Mouse (Mus musculus): ENCODE data around the gene Snx29. TPM values are rescaled to one million over a fixed set of nuclear protein-coding genes. Genes with fewer than 3 reads are reported as not detected.

Snx29 gene
- total RNA-seq, 1 experiment, result 9.6 TPM

DNA sequence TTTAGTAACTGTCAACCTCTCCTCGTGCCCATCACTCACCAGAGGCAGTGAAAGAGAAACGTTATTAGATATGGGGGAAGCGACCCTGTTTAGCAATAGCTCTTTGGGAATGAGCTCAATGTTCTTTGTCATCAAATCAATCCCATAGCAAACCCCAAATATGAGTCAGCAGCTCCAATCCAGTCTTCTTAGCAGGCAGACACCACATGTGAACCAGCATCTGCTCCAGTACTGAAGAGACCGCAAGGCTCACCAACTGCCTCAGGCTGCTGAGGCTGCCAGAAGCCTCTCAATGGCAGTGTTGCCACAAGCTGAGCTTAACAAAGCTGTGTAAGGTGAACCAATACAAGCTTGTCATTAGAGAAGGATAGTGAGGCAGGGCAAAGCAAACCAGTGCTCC is 177.4 kb downstream of the Snx29 start:
- Histone ChIP-seq H3K9ac (ENCODE audit: insufficient read depth, low read depth, low read length, poor library complexity, severe bottlenecking) (no peak overlapping the region), H3K4me1 (ENCODE audit: control insufficient read depth in 2 of 2, insufficient read depth in 2 of 2, low read length in 2 of 2, poor library complexity in 1 of 2) (peaks cover 0 to 2% of the 10 kb centered on the region in 2 experiments; a peak in 1 of 4 replicates), H3K36me3 (ENCODE audit: control insufficient read depth, insufficient read depth, low read length, poor library complexity, severe bottlenecking) (no peaks in the 10 kb centered on the region), H3K27ac (ENCODE audit: insufficient read depth, low read depth, low read length, poor library complexity, severe bottlenecking) (no peak overlapping the region), H3K9me3 (ENCODE audit: control insufficient read depth, insufficient read depth, low read depth, low read length) (no peaks in the 10 kb centered on the region), H3K4me3 (ENCODE audit: insufficient read depth in 1 of 2, low read depth in 1 of 2, low read length in 2 of 2, poor library complexity in 1 of 2, severe bottlenecking in 1 of 2) (no peak overlapping the region)
- DNase-seq (ENCODE audit: low read depth, low spot score), result no peak
- in situ Hi-C loops (cut with MboI; ENCODE audit: low sequenced_read_pairs in 2 of 2, unreplicated experiment in 2 of 2), result no loop called here
- TF ChIP-seq ZC3H11A (IDR thresholded peaks at IDR 0.05; ENCODE audit: borderline replicate concordance, low read depth, low read length) (no peak), ZNF384 (IDR thresholded peaks at IDR 0.05; ENCODE audit: low read depth, low read length) (no peak), CHD2 (IDR thresholded peaks at IDR 0.05; ENCODE audit: low read depth, low read length) (no peak), HCFC1 (IDR thresholded peaks at IDR 0.05; ENCODE audit: borderline replicate concordance, insufficient read depth, low read length) (no peak), MAFK (IDR thresholded peaks at IDR 0.05; ENCODE audit: insufficient read depth, low read depth, low read length) (no peak)

- H3K9ac ChIP-seq (ENCODE audit: insufficient read depth, low read depth, low read length, poor library complexity, severe bottlenecking), result no peak overlapping the region
- H3K9me3 ChIP-seq (ENCODE audit: control insufficient read depth, insufficient read depth, low read depth, low read length), result no peaks in the 10 kb centered on the region
- TF ChIP-seq HCFC1 (IDR thresholded peaks at IDR 0.05; ENCODE audit: borderline replicate concordance, insufficient read depth, low read length), result no peak
- TF ChIP-seq ZC3H11A (IDR thresholded peaks at IDR 0.05; ENCODE audit: borderline replicate concordance, low read depth, low read length), result no peak
- TF ChIP-seq MAFK (IDR thresholded peaks at IDR 0.05; ENCODE audit: insufficient read depth, low read depth, low read length), result no peak
- TF ChIP-seq ZNF384 (IDR thresholded peaks at IDR 0.05; ENCODE audit: low read depth, low read length), result no peak
- TF ChIP-seq CHD2 (IDR thresholded peaks at IDR 0.05; ENCODE audit: low read depth, low read length), result no peak
- no peak overlapping the region for H3K27ac ChIP-seq (ENCODE audit: insufficient read depth, low read depth, low read length, poor library complexity, severe bottlenecking)
- H3K36me3 ChIP-seq (ENCODE audit: control insufficient read depth, insufficient read depth, low read length, poor library complexity, severe bottlenecking), result no peaks in the 10 kb centered on the region
- no peak for DNase-seq (ENCODE audit: low read depth, low spot score)
- no peak overlapping the region for H3K4me3 ChIP-seq (ENCODE audit: insufficient read depth in 1 of 2, low read depth in 1 of 2, low read length in 2 of 2, poor library complexity in 1 of 2, severe bottlenecking in 1 of 2)
- peaks cover 0 to 2% of the 10 kb centered on the region in 2 experiments; a peak in 1 of 4 replicates for H3K4me1 ChIP-seq (ENCODE audit: control insufficient read depth in 2 of 2, insufficient read depth in 2 of 2, low read length in 2 of 2, poor library complexity in 1 of 2)
- in situ Hi-C loops (cut with MboI; ENCODE audit: low sequenced_read_pairs in 2 of 2, unreplicated experiment in 2 of 2), result no loop called here
These were observed 178.4 kb downstream of the Snx29 start for GRCm38 (mm10) chr16:11501138-11501537.

- in situ Hi-C loops (cut with MboI; ENCODE audit: low sequenced_read_pairs in 2 of 2, unreplicated experiment in 2 of 2), result no loop called here
- Histone ChIP-seq H3K36me3 (ENCODE audit: control insufficient read depth, insufficient read depth, low read length, poor library complexity, severe bottlenecking) (no peaks in the 10 kb centered on the region), H3K9me3 (ENCODE audit: control insufficient read depth, insufficient read depth, low read depth, low read length) (no peaks in the 10 kb centered on the region), H3K4me1 (ENCODE audit: control insufficient read depth in 2 of 2, insufficient read depth in 2 of 2, low read length in 2 of 2, poor library complexity in 1 of 2) (peaks cover 0 to 2% of the 10 kb centered on the region in 2 experiments; a peak in 1 of 4 replicates), H3K4me3 (ENCODE audit: insufficient read depth in 1 of 2, low read depth in 1 of 2, low read length in 2 of 2, poor library complexity in 1 of 2, severe bottlenecking in 1 of 2) (no peak overlapping the region), H3K27ac (ENCODE audit: insufficient read depth, low read depth, low read length, poor library complexity, severe bottlenecking) (no peak overlapping the region), H3K9ac (ENCODE audit: insufficient read depth, low read depth, low read length, poor library complexity, severe bottlenecking) (no peak overlapping the region)
- TF ChIP-seq HCFC1 (IDR thresholded peaks at IDR 0.05; ENCODE audit: borderline replicate concordance, insufficient read depth, low read length) (no peak), CHD2 (IDR thresholded peaks at IDR 0.05; ENCODE audit: low read depth, low read length) (no peak), ZNF384 (IDR thresholded peaks at IDR 0.05; ENCODE audit: low read depth, low read length) (no peak), MAFK (IDR thresholded peaks at IDR 0.05; ENCODE audit: insufficient read depth, low read depth, low read length) (no peak), ZC3H11A (IDR thresholded peaks at IDR 0.05; ENCODE audit: borderline replicate concordance, low read depth, low read length) (no peak)
- DNase-seq (ENCODE audit: low read depth, low spot score), result no peak
These were observed 178.9 kb downstream of the Snx29 start for GRCm38 (mm10) chr16:11501611-11502010.

DNA sequence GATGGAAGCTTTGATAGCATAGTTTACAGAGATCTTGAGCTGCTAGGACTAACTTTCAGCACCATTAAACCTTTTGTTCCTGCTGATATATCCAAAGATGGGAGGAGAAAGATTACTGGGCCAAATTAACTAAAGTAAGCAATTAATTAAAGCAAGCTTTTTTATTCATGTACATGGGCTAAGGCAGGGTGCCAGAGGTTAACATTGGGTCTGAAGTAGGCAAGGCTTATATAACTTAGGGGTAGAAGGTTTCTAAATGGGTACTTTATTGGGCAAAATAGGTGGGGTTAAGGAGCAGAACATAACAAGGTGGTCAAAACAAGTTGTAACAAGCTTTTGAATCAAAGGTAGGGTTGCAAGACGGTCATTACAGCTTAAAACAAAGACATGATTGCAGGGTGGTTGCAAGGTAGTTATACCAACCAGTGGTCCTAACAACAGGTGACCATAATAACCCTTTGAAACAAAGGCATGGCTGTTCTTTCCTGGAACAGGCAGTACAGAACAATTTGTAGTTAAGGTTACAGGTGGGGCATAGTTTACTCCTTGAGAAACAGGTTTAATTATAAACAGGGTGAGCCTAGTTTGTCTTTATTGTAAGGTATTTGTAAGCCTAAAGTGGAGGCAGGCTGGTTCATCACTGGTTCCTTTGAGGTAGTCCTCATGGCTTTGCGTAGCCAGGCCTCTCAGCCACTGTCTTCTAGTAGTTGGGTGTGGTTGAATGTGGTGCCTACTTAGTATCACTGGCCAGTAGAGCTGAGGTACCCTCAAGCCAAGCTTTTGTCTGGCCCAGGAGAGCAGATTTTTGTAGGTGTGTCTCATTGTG is 182.2 kb downstream of the Snx29 start:
- H3K27ac ChIP-seq (ENCODE audit: insufficient read depth, low read depth, low read length, poor library complexity, severe bottlenecking), result no peak overlapping the region
- H3K4me1 ChIP-seq (ENCODE audit: control insufficient read depth in 2 of 2, insufficient read depth in 2 of 2, low read length in 2 of 2, poor library complexity in 1 of 2), result peaks cover 0 to 2% of the 10 kb centered on the region in 2 experiments; a peak in 1 of 4 replicates
- in situ Hi-C loops (cut with MboI; ENCODE audit: low sequenced_read_pairs in 2 of 2, unreplicated experiment in 2 of 2), result no loop called here
- no peak overlapping the region for H3K4me3 ChIP-seq (ENCODE audit: insufficient read depth in 1 of 2, low read depth in 1 of 2, low read length in 2 of 2, poor library complexity in 1 of 2, severe bottlenecking in 1 of 2)
- TF ChIP-seq ZC3H11A (IDR thresholded peaks at IDR 0.05; ENCODE audit: borderline replicate concordance, low read depth, low read length) (no peak), ZNF384 (IDR thresholded peaks at IDR 0.05; ENCODE audit: low read depth, low read length) (no peak), HCFC1 (IDR thresholded peaks at IDR 0.05; ENCODE audit: borderline replicate concordance, insufficient read depth, low read length) (no peak), MAFK (IDR thresholded peaks at IDR 0.05; ENCODE audit: insufficient read depth, low read depth, low read length) (no peak), CHD2 (IDR thresholded peaks at IDR 0.05; ENCODE audit: low read depth, low read length) (no peak)
- no peak for DNase-seq (ENCODE audit: low read depth, low spot score)
- no peaks in the 10 kb centered on the region for H3K36me3 ChIP-seq (ENCODE audit: control insufficient read depth, insufficient read depth, low read length, poor library complexity, severe bottlenecking)
- H3K9me3 ChIP-seq (ENCODE audit: control insufficient read depth, insufficient read depth, low read depth, low read length), result no peaks in the 10 kb centered on the region
- no peak overlapping the region for H3K9ac ChIP-seq (ENCODE audit: insufficient read depth, low read depth, low read length, poor library complexity, severe bottlenecking)
